Mouse (Mus musculus): ENCODE measurements around the gene Rab3il1. TPM values are rescaled to one million over a fixed set of nuclear protein-coding genes. Genes with fewer than 3 reads are reported as not detected.
A peak's percentile ranks its signal among the peaks of the same experiment; 100 is the strongest.
"Not testable (repeated sequence)": the region's sequence is repeated elsewhere in the genome, so short reads cannot be mapped to it uniquely, and the experiment has no call there.

Rab3il1 gene
- total and polyA plus RNA-seq, 2 experiments from 2014 or later = 19.7 to 22.2 TPM

DNA sequence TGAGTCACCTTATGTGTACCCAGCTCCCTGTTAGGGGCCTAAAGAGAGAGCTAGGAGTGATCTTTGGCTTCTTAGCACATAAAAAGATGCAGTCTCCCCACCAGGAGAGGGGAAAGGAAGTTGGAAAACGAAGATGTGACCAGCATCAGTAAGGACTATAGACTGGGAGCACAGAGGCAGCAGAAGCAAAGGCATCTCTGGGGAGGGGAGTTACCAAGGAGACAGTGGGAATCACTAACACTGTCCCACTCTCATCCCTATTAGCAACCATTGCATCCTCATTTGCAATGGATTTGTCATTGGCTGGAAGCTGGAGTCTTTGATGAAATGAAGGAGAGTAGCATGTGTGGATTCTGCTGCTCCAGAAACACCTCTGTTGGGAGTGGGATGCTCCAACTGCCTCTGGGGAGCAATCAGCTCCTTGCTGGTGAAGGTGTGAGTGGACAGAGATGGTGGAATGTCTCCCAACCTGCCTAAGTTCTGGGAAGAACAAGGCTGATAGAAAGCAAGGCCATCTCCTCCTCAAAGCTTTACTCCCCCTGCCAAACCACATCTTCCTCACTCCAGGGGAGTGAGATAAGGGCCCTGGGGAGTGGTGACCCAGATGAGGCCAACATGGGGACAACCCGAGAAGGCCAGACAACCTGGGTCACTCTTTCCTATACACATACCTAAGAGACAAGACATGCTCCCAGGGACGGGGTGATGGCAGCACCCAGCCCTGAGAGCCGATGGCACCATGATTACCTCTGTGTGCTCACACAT lies 44.7 kb upstream of the Rab3il1 start:
- H3K36me3 ChIP-seq (ENCODE audit: insufficient read depth, low read length) = no peaks in the 10 kb centered on the region
- TF ChIP-seq CTCF (IDR thresholded peaks at IDR 0.05; ENCODE audit: low read depth) = no peak
- H3K9me3 ChIP-seq (ENCODE audit: low read length) = no peaks in the 10 kb centered on the region
- 81% methylated on average over 4 of the region's 4 CpGs for WGBS
- ATAC-seq = peak; percentile 78
- H3K4me2 ChIP-seq (ENCODE audit: low read depth, low read length) = no peak overlapping the region
- H3K27me3 ChIP-seq (ENCODE audit: insufficient read depth, low read length) = no peaks in the 10 kb centered on the region
- no peak overlapping the region for H3K4me3 ChIP-seq (ENCODE audit: low read length)
- no peak overlapping the region for H3K9ac ChIP-seq (replicated peaks; ENCODE audit: low read length)
- no peak overlapping the region for H3K27ac ChIP-seq
- peak; percentile 33 for DNase-seq (ENCODE audit: low spot score)
- no peaks in the 10 kb centered on the region; the same call in 1 of the 2 replicates for H3K4me1 ChIP-seq (ENCODE audit: insufficient read depth, low read length)

- Histone ChIP-seq H3K27me3 (ENCODE audit: insufficient read depth, low read length) (no peaks in the 10 kb centered on the region), H3K4me3 (ENCODE audit: low read length) (no peak overlapping the region), H3K4me1 (ENCODE audit: insufficient read depth, low read length) (no peaks in the 10 kb centered on the region; the same call in 1 of the 2 replicates), H3K9ac (replicated peaks; ENCODE audit: low read length) (no peak overlapping the region), H3K4me2 (ENCODE audit: low read depth, low read length) (no peak overlapping the region), H3K9me3 (ENCODE audit: low read length) (no peaks in the 10 kb centered on the region), H3K27ac (no peak overlapping the region), H3K36me3 (ENCODE audit: insufficient read depth, low read length) (no peaks in the 10 kb centered on the region)
- no peak for TF ChIP-seq CTCF (IDR thresholded peaks at IDR 0.05; ENCODE audit: low read depth)
- DNase-seq (ENCODE audit: low spot score) (no peak), ATAC-seq (no peak)
- WGBS = 87% methylated on average over 5 of the region's 5 CpGs
Measured at GRCm38 (mm10) chr19:9957965-9958364, 43.5 kb upstream of the Rab3il1 start.

DNA sequence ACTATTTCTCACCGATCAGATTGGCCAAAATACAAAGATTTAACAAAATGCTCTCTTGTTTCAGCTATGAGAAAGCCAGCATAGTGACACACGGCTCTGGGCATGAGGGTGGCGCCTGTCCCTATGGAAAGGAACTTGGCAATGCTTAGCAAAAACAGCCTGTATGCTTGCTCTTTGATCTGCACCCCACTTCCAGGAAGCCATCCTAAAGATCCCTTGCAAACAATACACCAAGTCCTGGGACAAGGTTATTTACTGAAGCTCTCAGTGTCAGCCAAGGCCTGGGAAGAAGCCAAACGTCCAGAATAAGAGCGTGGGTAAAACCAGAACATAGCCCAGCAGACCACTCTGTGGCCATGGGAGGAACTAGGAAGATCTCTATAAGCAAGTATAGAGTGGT lies 40.7 kb upstream of the Rab3il1 start:
- DNase-seq (ENCODE audit: low spot score) (no peak), ATAC-seq (0 out of 2 replicates have a peak, but pooled peaks have one; percentile 27)
- WGBS = 62% methylated on average over 5 of the region's 5 CpGs
- Histone ChIP-seq H3K36me3 (ENCODE audit: insufficient read depth, low read length) (no peaks in the 10 kb centered on the region), H3K9ac (replicated peaks; ENCODE audit: low read length) (no peak overlapping the region), H3K4me1 (ENCODE audit: insufficient read depth, low read length) (no peaks in the 10 kb centered on the region), H3K27me3 (ENCODE audit: insufficient read depth, low read length) (no peaks in the 10 kb centered on the region), H3K4me3 (ENCODE audit: low read length) (no peak overlapping the region), H3K27ac (no peak overlapping the region), H3K9me3 (ENCODE audit: low read length) (no peaks in the 10 kb centered on the region), H3K4me2 (ENCODE audit: low read depth, low read length) (no peak overlapping the region)
- no peak for TF ChIP-seq CTCF (IDR thresholded peaks at IDR 0.05; ENCODE audit: low read depth)

DNA sequence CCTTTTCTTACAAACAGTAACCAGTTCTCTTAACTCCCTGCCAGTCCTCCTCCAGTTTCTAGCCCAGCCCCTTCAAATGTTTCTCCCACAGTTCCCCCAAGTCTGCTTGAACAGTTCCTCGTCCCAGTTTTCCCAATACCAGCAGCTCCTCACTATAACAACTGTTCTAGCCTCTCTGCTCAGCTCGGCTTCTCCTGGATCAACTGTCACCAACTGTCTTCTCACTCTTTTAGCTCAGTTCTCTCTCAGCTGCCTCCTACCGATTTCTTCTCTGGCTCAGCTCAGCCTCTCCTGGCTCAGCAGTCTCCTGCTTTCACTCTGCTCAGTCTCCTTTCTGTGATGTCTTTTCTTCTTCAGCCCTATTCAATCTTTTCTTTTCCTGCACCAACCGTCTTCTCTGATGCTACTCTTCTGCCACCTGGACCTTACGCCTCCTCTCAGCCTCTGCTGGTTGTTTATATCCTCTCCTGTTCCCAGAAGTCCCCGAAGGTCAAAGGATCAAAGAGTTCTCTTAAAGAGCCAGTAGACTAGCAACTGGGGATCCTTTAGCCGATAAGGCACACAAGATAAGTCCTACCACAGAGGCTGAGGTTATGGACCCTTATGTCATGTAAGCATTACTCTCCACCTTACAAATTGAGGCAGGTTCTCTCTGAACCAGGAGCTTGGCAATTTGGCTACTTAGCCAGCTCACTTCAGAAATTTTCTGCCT lies 37.1 kb upstream of the Rab3il1 start:
- ATAC-seq (no peak), DNase-seq (ENCODE audit: low spot score) (no peak)
- WGBS = 31% methylated on average over 7 of the region's 7 CpGs
- Histone ChIP-seq H3K4me3 (ENCODE audit: low read length) (no peak overlapping the region), H3K9me3 (ENCODE audit: low read length) (no peaks in the 10 kb centered on the region), H3K4me2 (ENCODE audit: low read depth, low read length) (no peak overlapping the region), H3K27me3 (ENCODE audit: insufficient read depth, low read length) (no peaks in the 10 kb centered on the region), H3K9ac (replicated peaks; ENCODE audit: low read length) (no peak overlapping the region), H3K36me3 (ENCODE audit: insufficient read depth, low read length) (no peaks in the 10 kb centered on the region), H3K4me1 (ENCODE audit: insufficient read depth, low read length) (no peaks in the 10 kb centered on the region), H3K27ac (no peak overlapping the region)
- TF ChIP-seq CTCF (IDR thresholded peaks at IDR 0.05; ENCODE audit: low read depth) = no peak

DNA sequence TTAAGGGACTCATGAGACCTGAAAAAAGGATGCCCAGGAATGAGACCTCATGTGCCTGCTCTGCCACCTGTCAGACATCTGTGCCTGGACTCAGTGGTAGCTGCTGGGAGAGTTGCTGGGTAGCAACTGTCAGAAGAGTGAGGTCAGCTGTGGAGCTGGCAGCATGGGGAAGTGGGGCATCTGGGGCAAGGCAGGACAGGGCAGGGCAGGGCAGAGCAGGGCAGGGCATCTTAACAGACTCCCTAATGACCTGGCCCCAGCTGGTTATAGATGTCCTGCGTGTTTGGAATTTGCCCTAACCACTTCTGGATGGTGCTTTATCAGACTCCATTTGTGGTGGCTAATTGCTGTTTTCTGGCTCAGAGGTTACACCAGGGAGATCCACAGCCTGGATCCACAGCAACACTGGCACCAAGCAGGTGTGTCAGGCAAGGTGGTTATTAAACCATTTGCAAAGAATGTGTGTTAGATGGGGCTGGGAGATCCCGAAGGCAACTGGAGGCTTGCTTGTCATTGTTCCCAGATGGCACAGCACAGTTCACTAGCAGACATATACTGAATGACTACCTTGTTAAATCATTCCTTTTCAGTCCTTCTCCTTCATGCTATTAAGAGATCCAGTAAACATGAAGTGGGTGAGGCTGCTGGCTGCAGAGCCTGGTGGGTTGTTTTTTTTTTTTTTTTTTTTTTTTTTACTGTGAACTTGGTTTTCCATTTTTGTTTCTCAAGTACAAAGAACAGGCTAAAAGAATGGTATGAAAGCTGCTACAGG lies 35.2 kb upstream of the Rab3il1 start:
- Histone ChIP-seq H3K9me3 (ENCODE audit: low read length) (no peaks in the 10 kb centered on the region), H3K36me3 (ENCODE audit: insufficient read depth, low read length) (no peaks in the 10 kb centered on the region), H3K27me3 (ENCODE audit: insufficient read depth, low read length) (no peaks in the 10 kb centered on the region), H3K27ac (no peak overlapping the region), H3K4me3 (ENCODE audit: low read length) (no peak overlapping the region), H3K4me2 (ENCODE audit: low read depth, low read length) (no peak overlapping the region), H3K9ac (replicated peaks; ENCODE audit: low read length) (no peak overlapping the region), H3K4me1 (ENCODE audit: insufficient read depth, low read length) (no peaks in the 10 kb centered on the region)
- TF ChIP-seq CTCF (IDR thresholded peaks at IDR 0.05; ENCODE audit: low read depth) = no peak
- DNase-seq (ENCODE audit: low spot score) = no peak
- WGBS = 52% methylated on average over 2 of the region's 2 CpGs
- no peak for ATAC-seq

GRCm38 (mm10) chr19:9968081-9968787 lies 33.2 kb upstream of the Rab3il1 start:
- Histone ChIP-seq H3K9me3 (ENCODE audit: low read length) (no peaks in the 10 kb centered on the region), H3K27me3 (ENCODE audit: insufficient read depth, low read length) (no peaks in the 10 kb centered on the region), H3K4me3 (ENCODE audit: low read length) (no peak overlapping the region), H3K36me3 (ENCODE audit: insufficient read depth, low read length) (no peaks in the 10 kb centered on the region), H3K9ac (replicated peaks; ENCODE audit: low read length) (no peak overlapping the region), H3K4me1 (ENCODE audit: insufficient read depth, low read length) (no peaks in the 10 kb centered on the region), H3K27ac (no peak overlapping the region), H3K4me2 (ENCODE audit: low read depth, low read length) (no peak overlapping the region)
- ATAC-seq (no peak), DNase-seq (ENCODE audit: low spot score) (no peak)
- WGBS = 88% methylated on average over 8 of the region's 10 CpGs
- no peak for TF ChIP-seq CTCF (IDR thresholded peaks at IDR 0.05; ENCODE audit: low read depth)

GRCm38 (mm10) chr19:9974853-9975252 lies 26.6 kb upstream of the Rab3il1 start:
- ATAC-seq; H3K9ac ChIP-seq (replicated peaks; ENCODE audit: low read length); H3K36me3 ChIP-seq (ENCODE audit: insufficient read depth, low read length); DNase-seq (ENCODE audit: low spot score); H3K9me3 ChIP-seq (ENCODE audit: low read length); H3K4me3 ChIP-seq (ENCODE audit: low read length); H3K4me2 ChIP-seq (ENCODE audit: low read depth, low read length); H3K27ac ChIP-seq; H3K27me3 ChIP-seq (ENCODE audit: insufficient read depth, low read length); H3K4me1 ChIP-seq (ENCODE audit: insufficient read depth, low read length): not testable (repeated sequence)
- WGBS = 75% methylated on average over 2 of the region's 2 CpGs
